Comparison of ENCODE assay signal across 8 mouse cellular contexts in genomic region chr10:66919953-66920760, GRCm38 (mm10).
DNase-seq lines count a peak whose midpoint lies in the region; ATAC-seq and TF ChIP-seq lines count a peak whose summit lies in the region.

No protein-coding gene starts in this region.

- TF ChIP-seq CTCF in cerebellum, adult 2 months (IDR thresholded peaks at IDR 0.05; ENCODE audit: borderline replicate concordance, insufficient read depth, low read depth, low read length) = no peak
- TF ChIP-seq CTCF in layer of hippocampus, adult 2 months (conservative IDR thresholded peaks at IDR 0.05) = peak; percentile 19; the same call in 1 of the 2 replicates
- no peak for TF ChIP-seq CTCF in lung, adult 2 months (IDR thresholded peaks at IDR 0.05; ENCODE audit: insufficient read depth, low read length)

- H3K27ac ChIP-seq in cerebellum, adult 2 months (ENCODE audit: insufficient read depth, low read length) = peak overlapping the region; percentile 69
- H3K27ac ChIP-seq in layer of hippocampus, adult 2 months = peak overlapping the region; percentile 90

- peak; percentile 69 for ATAC-seq in frontal cortex, adult (ENCODE audit: low TSS enrichment)
- peak; percentile 33 for ATAC-seq in neutrophil, adult 5-6 weeks (ENCODE audit: extremely low read depth, insufficient number of reproducible peaks, low FRiP score, poor library complexity, severe bottlenecking)

- peak overlapping the region; percentile 47 for H3K4me3 ChIP-seq in cerebellum, adult 2 months (replicated peaks; ENCODE audit: insufficient read depth, low read depth, low read length)
- peak overlapping the region; percentile 50 for H3K4me3 ChIP-seq in layer of hippocampus, adult 2 months
- peak overlapping the region; percentile 25 for H3K4me3 ChIP-seq in lung, adult 2 months (replicated peaks; ENCODE audit: extremely low read depth, low read depth, low read length)

- DNase-seq in MEL-GATA-1-ER (ENCODE audit: extremely low read depth, low read depth) = peak; percentile 38
- peak; percentile 71 to 78 for DNase-seq in cerebellum, adult 2 months
- peak; percentile 93 for DNase-seq in heart, postnatal 4 days
- DNase-seq in layer of hippocampus, adult 2 months (ENCODE audit: low spot score in 2 of 2) = peak; percentile 71 to 76
- peak; percentile 48 for DNase-seq in lung, adult 2 months
- peak; percentile 66 for DNase-seq in urinary bladder, adult 2 months (ENCODE audit: low spot score)

- H3K27me3 ChIP-seq in cerebellum, adult 2 months (ENCODE audit: control insufficient read depth, insufficient read depth, low read length) = no peaks in the 10 kb centered on the region

- no peak for TF ChIP-seq POLR2A in cerebellum, adult 2 months (IDR thresholded peaks at IDR 0.05; ENCODE audit: borderline replicate concordance, insufficient read depth, low read length)
- no peak for TF ChIP-seq POLR2A in lung, adult 2 months (IDR thresholded peaks at IDR 0.05; ENCODE audit: borderline replicate concordance, extremely low read depth, low read depth, low read length)

- peaks cover 14% of the 10 kb centered on the region for H3K4me1 ChIP-seq in cerebellum, adult 2 months (ENCODE audit: control insufficient read depth, insufficient read depth, low read length)
- H3K4me1 ChIP-seq in lung, adult 2 months (ENCODE audit: control insufficient read depth, insufficient read depth, low read length) = peaks cover 12% of the 10 kb centered on the region

- WGBS in cerebellum, adult 2 months = 4% methylated on average over 14 of the region's 14 CpGs
- 5% methylated on average over 14 of the region's 14 CpGs for WGBS in lung, adult 2 months

Comparison
In these comparisons a context has a peak if more than half of its experiments do, and no peak if none do; other contexts are left out.
1. Peak in every context shown above with its lines: DNase-seq, ATAC-seq, H3K4me3 ChIP-seq and H3K27ac ChIP-seq.
2. DNase-seq: peak in every context shown above with its lines; median percentile 93 in heart, postnatal 4 days; 74 in cerebellum, adult 2 months; 74 in layer of hippocampus, adult 2 months; 66 in urinary bladder, adult 2 months; 48 in lung, adult 2 months; 38 in MEL-GATA-1-ER.